Mouse (Mus musculus) small intestine, adult 2 months (tissue): Measurements from ENCODE around the gene Creb5.

Experiments
- CTCF ChIP-seq: fragments of 200-500 bp; IDR thresholded peaks from 2 replicates; pipeline ENCODE4 v1.5.1; 2012; ENCODE audit warnings: low read depth, mild to moderate bottlenecking, control low read depth, inconsistent platforms, low read length, moderate library complexity, mixed read lengths; ENCODE audit not compliant: insufficient replicate concordance, insufficient read length; ENCODE audit errors: extremely low read depth
- POLR2A ChIP-seq: fragments of 200-500 bp; IDR thresholded peaks from 2 replicates; pipeline ENCODE4 v1.6.1; 2012; ENCODE audit warnings: low read depth, mild to moderate bottlenecking, control low read depth, inconsistent platforms, low read length, moderate library complexity

GRCm38 (mm10) chr6:53685323-53685722 lies 398.3 kb downstream of the Creb5 start:
- TF ChIP-seq POLR2A (no peak), CTCF (no peak)
